Mouse (Mus musculus) hindbrain, embryonic 10.5 days (tissue): Measurements from ENCODE around the gene Fam180a. TPM values are rescaled to one million over a fixed set of nuclear protein-coding genes. Genes with fewer than 3 reads are reported as not detected.
A peak's percentile ranks its signal among the peaks of the same experiment; 100 is the strongest.

Experiments
- DNase-seq: peaks from one replicate; pipeline ENCODE4 v3.0.0-alpha.2; 2017; ENCODE audit warnings: low spot score
- H3K27ac ChIP-seq: fragments of 300-500 bp; sonication (generic); 2 replicates; pipeline ENCODE4 v1.5.1; 2016; ENCODE audit warnings: mild to moderate bottlenecking, moderate library complexity
- H3K27me3 ChIP-seq: fragments of 300-500 bp; sonication (generic); 2 replicates; pipeline ENCODE4 v1.6.1; 2016; ENCODE audit warnings: mild to moderate bottlenecking; ENCODE audit not compliant: poor library complexity, insufficient read depth, severe bottlenecking
- H3K36me3 ChIP-seq: fragments of 300-500 bp; sonication (generic); 2 replicates; pipeline ENCODE4 v1.6.1; 2016; ENCODE audit warnings: mild to moderate bottlenecking, moderate library complexity
- H3K4me1 ChIP-seq: fragments of 300-500 bp; sonication (generic); replicated peaks from 2 replicates; pipeline ENCODE4 v1.6.1; 2016; ENCODE audit warnings: mild to moderate bottlenecking
- H3K4me3 ChIP-seq: fragments of 300-500 bp; sonication (generic); 2 replicates; pipeline ENCODE4 v1.5.1; 2016; ENCODE audit warnings: mild to moderate bottlenecking, moderate library complexity
- H3K9me3 ChIP-seq: fragments of 300-500 bp; sonication (generic); 2 replicates; pipeline ENCODE4 v1.6.1; 2016; ENCODE audit warnings: mild to moderate bottlenecking, moderate library complexity
- WGBS: fragments of 180-500 bp; shearing (Covaris S2); methylation state at CpG from one replicate; pipeline ENCODE4 v1.1.7; 2016; 5-methylcytosine and 5-hydroxymethylcytosine counted together
- polyA plus RNA-seq: library from polyadenylated mRNA; unstranded; fragments of >200 nt; fragmentation: Nextera tagmentation; extraction: Ambion mirVana; gene quantifications from 2 replicates; pipeline ENCODE4 v1.2.1, GENCODE M21; 2016

Gene Fam180a
- polyA plus RNA-seq, 1 experiment from 2014 or later = not detected

DNA sequence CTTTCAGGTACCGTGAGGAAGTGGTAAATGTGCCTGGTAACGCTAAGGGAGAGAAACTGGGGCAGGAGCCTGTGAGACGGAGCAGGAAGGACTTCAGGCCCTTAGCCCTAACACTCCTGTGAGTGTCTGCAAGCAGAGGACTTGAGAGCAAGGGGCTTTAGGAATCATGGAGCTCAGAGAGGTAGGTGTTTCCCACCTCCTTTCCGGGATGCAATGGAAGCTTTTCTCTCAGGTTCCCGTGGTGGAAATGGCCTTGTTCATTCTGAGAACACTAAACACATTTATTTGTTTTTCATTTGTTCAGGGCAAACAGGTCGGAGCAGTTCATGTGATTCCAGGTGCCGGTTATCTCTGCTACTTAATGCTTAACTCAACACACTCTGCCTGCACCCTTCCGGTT, 11.9 kb upstream of the Fam180a start:
- no peak for DNase-seq
- Histone ChIP-seq H3K27me3 (no peaks in the 10 kb centered on the region), H3K4me1 (peaks cover 21% of the 10 kb centered on the region), H3K4me3 (no peak overlapping the region), H3K9me3 (no peaks in the 10 kb centered on the region), H3K36me3 (no peaks in the 10 kb centered on the region), H3K27ac (peak overlapping the region; percentile 74; the same call in 1 of the 2 replicates)
- 76% methylated on average over 8 of the region's 8 CpGs for WGBS

DNA sequence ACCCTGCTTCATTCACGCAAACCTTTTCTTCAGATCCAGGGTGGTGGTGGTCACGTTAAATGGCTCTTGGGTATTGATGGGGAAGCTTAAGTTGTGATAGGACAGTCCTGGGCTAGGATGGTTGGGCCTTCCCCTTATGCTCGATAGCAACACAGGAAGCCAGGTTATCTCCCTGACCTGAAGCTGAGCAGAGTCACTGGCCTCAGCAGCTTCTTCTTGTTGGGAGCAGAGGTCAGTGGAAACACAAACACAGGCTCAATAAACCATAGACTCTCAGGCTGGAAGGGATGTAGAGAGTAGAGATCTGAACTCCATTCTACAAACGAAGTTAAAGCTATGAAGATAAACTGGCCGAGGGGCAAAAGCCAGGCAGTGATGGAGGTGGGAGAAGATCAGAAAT, 9.5 kb upstream of the Fam180a start:
- 77% methylated on average over 5 of the region's 5 CpGs for WGBS
- no peaks in the 10 kb centered on the region for H3K27me3 ChIP-seq
- no peak overlapping the region for H3K4me3 ChIP-seq
- H3K36me3 ChIP-seq = no peaks in the 10 kb centered on the region
- H3K27ac ChIP-seq = no peak overlapping the region
- no peak for DNase-seq
- H3K9me3 ChIP-seq = no peaks in the 10 kb centered on the region
- H3K4me1 ChIP-seq = peaks cover 28% of the 10 kb centered on the region

DNA sequence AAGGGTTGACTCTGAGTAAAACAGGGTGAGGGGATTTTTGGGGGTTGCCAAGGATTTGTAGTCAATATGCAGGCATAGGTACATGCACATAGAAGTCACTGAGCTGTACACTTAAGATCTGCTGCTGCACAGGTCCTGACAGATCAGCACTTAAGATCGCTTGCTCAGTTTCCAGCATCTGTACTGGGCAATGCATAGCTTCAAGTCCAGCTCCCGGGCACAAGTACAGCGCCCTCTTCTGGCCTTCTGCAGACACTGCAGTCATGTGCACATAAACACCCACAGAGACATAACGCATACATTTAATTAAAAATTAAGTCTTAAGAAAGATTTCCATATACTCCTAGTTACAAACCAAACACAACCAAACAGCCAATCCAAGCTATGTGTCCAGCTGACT, 8.3 kb upstream of the Fam180a start:
- no peak overlapping the region for H3K4me3 ChIP-seq
- 78% methylated on average over 4 of the region's 4 CpGs for WGBS
- no peak for DNase-seq

DNA sequence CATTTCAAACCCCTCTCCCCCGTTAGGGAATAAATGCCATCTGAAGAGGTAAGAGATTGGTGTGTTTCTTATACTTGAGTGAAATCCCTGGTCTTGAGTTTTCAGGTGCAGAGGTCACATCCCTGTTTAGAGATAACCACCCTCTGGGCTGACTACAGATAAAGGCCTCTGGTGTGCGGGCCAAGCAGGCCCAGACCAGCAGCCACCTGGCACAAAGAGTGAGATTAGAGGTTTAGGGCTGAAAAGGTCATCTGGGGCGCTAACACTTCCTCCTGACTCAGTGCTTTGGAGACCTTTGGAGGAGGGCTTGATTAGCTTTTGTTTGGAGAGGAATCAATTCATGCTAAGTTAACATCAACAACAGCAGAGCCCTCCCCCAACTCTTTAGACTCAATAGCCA, 7.7 kb upstream of the Fam180a start:
- WGBS = 28% methylated on average over 3 of the region's 3 CpGs
- no peak for DNase-seq
- no peaks in the 10 kb centered on the region for H3K27me3 ChIP-seq
- H3K4me3 ChIP-seq = no peak overlapping the region
- peaks cover 23% of the 10 kb centered on the region for H3K4me1 ChIP-seq
- no peak overlapping the region for H3K27ac ChIP-seq
- H3K36me3 ChIP-seq = no peaks in the 10 kb centered on the region
- H3K9me3 ChIP-seq = no peaks in the 10 kb centered on the region

More for the DNA sequence above, 8.3 kb upstream of the Fam180a start:
- H3K27ac ChIP-seq = no peak overlapping the region
- H3K27me3 ChIP-seq = no peaks in the 10 kb centered on the region
- peaks cover 28% of the 10 kb centered on the region for H3K4me1 ChIP-seq
- H3K9me3 ChIP-seq = no peaks in the 10 kb centered on the region
- H3K36me3 ChIP-seq = no peaks in the 10 kb centered on the region

DNA sequence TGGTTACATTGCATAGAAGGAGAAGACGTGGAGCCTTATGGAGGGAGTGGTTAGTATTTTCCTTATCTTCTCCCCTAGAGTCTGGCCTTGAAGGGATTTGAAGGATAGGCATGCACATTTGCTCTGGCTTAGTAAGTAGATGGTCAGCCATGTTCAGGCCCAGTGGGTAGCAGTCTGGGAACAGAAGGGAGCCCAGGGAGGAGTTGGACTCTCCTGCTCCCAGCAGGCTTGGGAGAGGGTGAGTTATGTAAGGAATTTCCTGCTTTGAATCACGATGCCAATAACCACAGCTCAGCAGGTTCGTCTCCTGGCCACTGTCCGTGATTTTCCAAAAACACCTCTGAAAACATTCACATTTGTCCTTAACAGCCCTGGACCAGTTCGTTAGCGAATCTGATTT, 4.9 kb upstream of the Fam180a start:
- no peak for DNase-seq
- H3K4me1 ChIP-seq = peaks cover 12% of the 10 kb centered on the region
- H3K4me3 ChIP-seq = no peak overlapping the region
- H3K27ac ChIP-seq = no peak overlapping the region
- 56% methylated on average over 6 of the region's 6 CpGs for WGBS
- H3K9me3 ChIP-seq = no peaks in the 10 kb centered on the region
- no peaks in the 10 kb centered on the region for H3K27me3 ChIP-seq
- H3K36me3 ChIP-seq = no peaks in the 10 kb centered on the region

DNA sequence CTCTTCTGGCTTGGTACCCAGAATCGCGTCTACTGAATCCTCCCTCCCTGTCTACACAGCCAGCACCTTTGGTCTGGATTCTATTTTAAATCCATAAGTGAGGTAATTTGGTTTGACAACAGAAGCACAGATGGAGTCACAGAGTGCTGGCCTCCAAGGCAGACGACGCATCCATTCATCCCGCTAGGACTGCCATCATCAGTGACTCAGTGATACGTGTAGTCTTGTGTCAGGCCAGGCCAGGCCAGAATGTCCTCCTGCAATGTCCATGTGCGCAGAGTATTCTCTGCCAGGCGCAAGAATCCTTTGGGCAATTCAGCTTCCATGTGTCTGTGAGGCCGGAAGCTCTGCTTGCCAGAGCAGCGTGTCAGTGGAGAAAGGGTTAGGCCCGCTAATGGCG, 4.0 kb upstream of the Fam180a start:
- no peaks in the 10 kb centered on the region for H3K36me3 ChIP-seq
- no peak for DNase-seq
- 96% methylated on average over 12 of the region's 12 CpGs for WGBS
- H3K9me3 ChIP-seq = no peaks in the 10 kb centered on the region
- no peak overlapping the region for H3K4me3 ChIP-seq
- H3K27ac ChIP-seq = no peak overlapping the region
- H3K27me3 ChIP-seq = no peaks in the 10 kb centered on the region
- H3K4me1 ChIP-seq = peaks cover 12% of the 10 kb centered on the region

DNA sequence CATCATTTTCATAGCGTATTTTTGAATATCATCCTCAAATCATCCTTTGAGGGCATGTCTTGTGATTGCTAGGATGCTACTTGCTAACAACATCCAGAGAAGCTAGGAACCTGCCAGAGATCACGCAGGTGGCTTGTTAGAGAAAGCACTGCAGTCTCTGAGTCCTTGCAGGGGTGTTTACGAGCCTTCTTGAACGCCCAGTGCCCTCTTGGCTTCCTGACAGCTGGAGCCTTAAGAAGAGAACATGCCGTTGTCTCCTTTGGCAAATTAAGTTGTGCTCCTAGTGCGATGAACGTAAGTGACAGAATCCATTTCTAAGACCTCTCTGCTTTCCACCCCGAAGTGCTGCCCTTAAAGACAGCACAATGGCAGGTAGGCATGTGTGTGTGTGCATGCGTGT, 1.6 kb downstream of the Fam180a start:
- H3K9me3 ChIP-seq = no peaks in the 10 kb centered on the region
- no peak for DNase-seq
- 82% methylated on average over 9 of the region's 9 CpGs for WGBS
- H3K27me3 ChIP-seq = no peaks in the 10 kb centered on the region
- no peaks in the 10 kb centered on the region for H3K36me3 ChIP-seq
- no peak overlapping the region for H3K27ac ChIP-seq
- no peaks in the 10 kb centered on the region for H3K4me1 ChIP-seq
- H3K4me3 ChIP-seq = no peak overlapping the region

DNA sequence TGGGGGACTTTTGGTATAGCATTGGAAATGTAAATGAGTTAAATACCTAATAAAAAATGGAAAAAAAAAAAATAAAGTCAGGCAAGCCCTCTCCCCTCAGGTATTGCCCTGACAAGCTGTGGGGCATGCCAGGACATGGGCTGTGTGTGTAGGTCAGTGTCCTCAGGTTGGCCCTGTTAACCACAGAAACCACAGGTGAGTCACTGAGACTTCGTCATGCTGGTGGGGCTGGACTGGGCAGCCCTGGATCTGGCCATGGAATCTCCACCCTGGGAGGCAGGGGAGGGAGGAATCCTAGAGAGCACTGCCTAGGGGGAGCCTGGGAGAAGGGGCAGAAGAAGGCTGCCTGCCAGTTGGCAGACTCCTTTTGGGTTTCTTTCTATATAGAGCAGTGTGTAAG, 2.9 kb downstream of the Fam180a start:
- no peaks in the 10 kb centered on the region for H3K9me3 ChIP-seq
- no peak overlapping the region for H3K27ac ChIP-seq
- no peaks in the 10 kb centered on the region for H3K36me3 ChIP-seq
- H3K4me1 ChIP-seq = no peaks in the 10 kb centered on the region
- WGBS = 84% methylated on average over 1 of the region's 1 CpGs
- DNase-seq = no peak
- H3K27me3 ChIP-seq = no peaks in the 10 kb centered on the region
- no peak overlapping the region for H3K4me3 ChIP-seq

DNA sequence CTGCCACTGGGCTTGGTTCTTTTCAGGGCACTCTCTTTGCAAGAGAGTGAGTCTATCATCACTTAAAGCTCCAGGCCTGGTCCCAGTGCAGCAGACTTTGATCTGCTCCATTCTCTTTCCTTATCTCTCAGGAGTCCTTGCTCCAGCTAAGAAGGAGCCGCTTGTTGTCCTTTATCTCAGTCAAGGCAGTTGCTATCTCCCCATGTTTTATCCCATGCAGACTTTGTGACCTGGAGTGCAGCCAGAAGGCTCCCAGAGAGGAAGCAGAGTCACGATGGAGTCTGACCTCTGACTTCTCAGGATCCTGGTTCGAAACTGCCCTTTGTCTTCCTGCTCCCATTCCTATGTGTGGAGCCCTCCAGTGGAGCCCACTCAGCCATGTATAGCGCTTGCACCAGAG, 4.8 kb downstream of the Fam180a start:
- H3K9me3 ChIP-seq = no peaks in the 10 kb centered on the region
- H3K27ac ChIP-seq = no peak overlapping the region
- WGBS = 77% methylated on average over 4 of the region's 4 CpGs
- H3K36me3 ChIP-seq = no peaks in the 10 kb centered on the region
- H3K4me1 ChIP-seq = no peaks in the 10 kb centered on the region
- no peak overlapping the region for H3K4me3 ChIP-seq
- H3K27me3 ChIP-seq = no peaks in the 10 kb centered on the region
- DNase-seq = no peak

DNA sequence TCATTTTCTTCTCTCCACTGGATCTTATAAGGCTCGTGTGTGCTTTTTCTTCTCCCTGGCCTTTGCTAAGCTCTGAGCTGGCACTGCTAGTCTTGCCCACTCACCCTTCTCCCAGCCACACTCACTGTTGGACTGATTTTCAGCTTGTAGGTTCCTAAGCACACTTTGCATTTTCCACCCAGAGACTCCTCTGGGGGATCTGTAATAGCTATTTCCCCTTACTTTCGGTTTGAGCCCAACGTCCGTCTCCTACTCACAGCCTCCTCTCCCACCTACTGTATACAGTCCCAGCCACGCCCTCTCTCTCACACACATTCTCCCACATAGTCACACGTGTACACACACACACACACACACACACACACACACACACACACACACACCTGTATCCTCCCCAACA, 6.1 kb downstream of the Fam180a start:
- no peaks in the 10 kb centered on the region for H3K27me3 ChIP-seq
- no peaks in the 10 kb centered on the region for H3K9me3 ChIP-seq
- no peak for DNase-seq
- no peaks in the 10 kb centered on the region for H3K36me3 ChIP-seq
- H3K27ac ChIP-seq = no peak overlapping the region
- H3K4me1 ChIP-seq = no peaks in the 10 kb centered on the region
- no peak overlapping the region for H3K4me3 ChIP-seq
- 88% methylated on average over 6 of the region's 6 CpGs for WGBS

DNA sequence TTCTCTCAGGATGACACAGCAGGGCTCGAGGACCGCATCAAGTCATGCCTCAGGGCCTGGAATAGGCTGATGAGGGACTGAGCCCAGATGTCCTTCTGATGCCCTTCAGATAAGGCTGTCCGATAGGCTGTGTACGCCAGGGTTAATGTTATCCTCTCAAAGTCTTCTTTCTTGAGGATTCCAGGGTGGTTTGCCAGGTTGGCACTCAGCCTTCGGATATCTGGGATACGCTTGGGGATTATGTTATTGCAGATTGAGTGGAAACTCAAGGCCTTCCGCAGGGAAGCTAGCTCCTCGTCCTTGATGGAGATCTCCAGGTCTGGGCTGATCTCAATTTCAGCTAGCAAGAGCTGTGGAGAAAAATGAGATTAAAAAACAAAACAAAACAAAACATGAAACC, 12.4 kb downstream of the Fam180a start:
- Histone ChIP-seq H3K27ac (no peak overlapping the region), H3K36me3 (no peaks in the 10 kb centered on the region), H3K4me3 (no peak overlapping the region), H3K27me3 (no peaks in the 10 kb centered on the region), H3K9me3 (no peaks in the 10 kb centered on the region), H3K4me1 (no peaks in the 10 kb centered on the region)
- no peak for DNase-seq
- 95% methylated on average over 8 of the region's 8 CpGs for WGBS

DNA sequence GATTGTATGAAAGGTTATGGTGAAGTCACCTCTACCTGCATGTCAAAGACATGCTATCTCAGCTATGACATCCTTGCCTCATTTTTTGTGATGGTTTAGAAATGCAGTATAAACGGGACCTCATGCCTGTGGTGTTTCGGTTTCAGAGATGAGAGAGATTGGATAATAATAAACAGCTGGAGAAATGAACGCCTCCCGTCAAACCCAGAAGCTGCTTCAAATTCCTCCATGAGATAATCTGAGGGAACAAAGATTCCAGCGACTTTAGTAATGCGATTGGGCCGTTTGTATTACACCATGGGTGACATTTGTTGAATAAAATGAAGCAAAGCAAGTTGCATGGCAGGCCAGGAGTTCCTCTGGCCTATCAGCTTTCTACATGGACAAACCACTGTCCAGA, 16.5 kb downstream of the Fam180a start:
- Histone ChIP-seq H3K27ac (no peak overlapping the region), H3K27me3 (no peaks in the 10 kb centered on the region), H3K4me3 (no peak overlapping the region), H3K36me3 (no peaks in the 10 kb centered on the region), H3K4me1 (peaks cover 5% of the 10 kb centered on the region; the same call in 1 of the 2 replicates), H3K9me3 (no peaks in the 10 kb centered on the region)
- WGBS = 79% methylated on average over 7 of the region's 7 CpGs
- no peak for DNase-seq

DNA sequence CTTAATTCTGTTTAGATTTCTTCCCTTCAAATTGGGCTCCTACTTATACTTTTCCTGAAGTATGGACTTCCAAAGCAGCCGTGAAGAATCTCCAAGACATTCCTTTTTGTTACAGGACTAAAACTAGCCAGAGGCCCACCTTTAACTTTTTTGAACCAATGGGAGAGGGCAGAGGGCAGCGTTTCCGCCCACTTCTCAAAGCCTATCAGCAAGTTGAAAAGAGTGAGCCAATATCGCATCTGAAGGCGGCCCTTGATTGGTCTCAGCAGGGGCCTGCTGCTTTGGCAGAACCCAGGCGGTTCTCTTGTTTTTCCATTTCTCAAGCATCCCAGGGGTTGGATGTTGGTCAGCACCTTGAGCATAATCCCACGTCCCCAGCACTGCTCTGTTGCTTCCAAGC, 17.9 kb downstream of the Fam180a start, which contains the start of gene Slc13a4:
Slc13a4 (minus strand) TSS at position 95 of the 400 bp plus-strand sequence.
- no peaks in the 10 kb centered on the region for H3K9me3 ChIP-seq
- no peak within 1 kb of the TSS for H3K4me3 ChIP-seq
- H3K27me3 ChIP-seq = no peaks in the 10 kb centered on the region
- peaks cover 5% of the 10 kb centered on the region; the same call in 1 of the 2 replicates for H3K4me1 ChIP-seq
- H3K36me3 ChIP-seq = no peaks in the 10 kb centered on the region
- WGBS = 16% methylated on average over 7 of the region's 7 CpGs
- no peak for DNase-seq
- no peak within 1 kb of the TSS for H3K27ac ChIP-seq

DNA sequence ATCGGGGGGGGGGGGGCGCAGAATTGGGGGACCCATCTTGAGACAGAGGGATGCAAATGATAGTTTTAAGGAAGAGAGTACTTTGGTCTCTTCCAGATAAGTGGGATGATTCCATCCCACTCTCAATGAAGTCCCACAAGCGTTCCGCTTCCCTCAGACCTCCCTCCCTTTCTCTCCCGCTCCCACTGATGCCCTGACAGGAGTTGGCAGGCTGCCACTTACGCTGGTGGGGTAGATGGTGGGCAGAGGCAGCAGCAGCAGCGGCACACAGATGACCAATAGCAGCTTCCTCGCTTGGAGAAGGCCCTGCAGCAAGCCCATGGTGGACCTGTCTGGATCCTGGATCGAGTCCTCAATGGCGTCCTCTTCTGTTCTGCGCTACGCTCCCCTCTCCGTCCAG, 18.8 kb downstream of the Fam180a start:
- H3K4me3 ChIP-seq = no peak overlapping the region
- H3K27ac ChIP-seq = no peak overlapping the region
- 82% methylated on average over 13 of the region's 13 CpGs for WGBS
- DNase-seq = no peak
- H3K9me3 ChIP-seq = no peaks in the 10 kb centered on the region
- no peaks in the 10 kb centered on the region for H3K36me3 ChIP-seq
- peaks cover 5% of the 10 kb centered on the region; the same call in 1 of the 2 replicates for H3K4me1 ChIP-seq
- no peaks in the 10 kb centered on the region for H3K27me3 ChIP-seq
